Mouse (Mus musculus) forebrain, embryonic 16.5 days (tissue): Measurements from ENCODE around the gene Ifi27l2a. TPM values are rescaled to one million over a fixed set of nuclear protein-coding genes. Genes with fewer than 3 reads are reported as not detected.

Source experiments
- ATAC-seq: fragments of 200-750 bp; cut with Nextera tagmentation; 2 replicates; pipeline ENCODE4 v1.8.0; 2017; ENCODE audit warnings: mild to moderate bottlenecking, moderate library complexity
- H3K27ac ChIP-seq: fragments of 300-500 bp; sonication (generic); 2 replicates; pipeline ENCODE4 v1.5.1; 2014; ENCODE audit warnings: low read length, control low read depth
- H3K27me3 ChIP-seq: fragments of 300-500 bp; sonication (generic); replicated peaks from 2 replicates; pipeline ENCODE4 v1.6.1; 2014; ENCODE audit warnings: low read length; ENCODE audit not compliant: control insufficient read depth, insufficient read depth
- H3K36me3 ChIP-seq: fragments of 300-500 bp; sonication (generic); 2 replicates; pipeline ENCODE4 v1.6.1; 2014; ENCODE audit not compliant: control insufficient read depth, insufficient read depth
- H3K4me1 ChIP-seq: fragments of 300-500 bp; sonication (generic); replicated peaks from 2 replicates; pipeline ENCODE4 v1.6.1; 2014; ENCODE audit warnings: low read length; ENCODE audit not compliant: control insufficient read depth, insufficient read depth
- H3K4me2 ChIP-seq: fragments of 300-500 bp; sonication (generic); 2 replicates; pipeline ENCODE4 v1.6.1; 2014; ENCODE audit warnings: mild to moderate bottlenecking, low read length, control low read depth
- H3K4me3 ChIP-seq: fragments of 300-500 bp; sonication (generic); replicated peaks from 2 replicates; pipeline ENCODE4 v1.5.1; 2014; ENCODE audit warnings: mild to moderate bottlenecking, low read length, control low read depth
- H3K9ac ChIP-seq: fragments of 300-500 bp; sonication (generic); replicated peaks from 2 replicates; pipeline ENCODE4 v1.6.1; 2014; ENCODE audit warnings: low read depth, low read length, control low read depth
- H3K9me3 ChIP-seq: fragments of 300-500 bp; sonication (generic); 2 replicates; pipeline ENCODE4 v1.6.1; 2016; ENCODE audit warnings: low read length; ENCODE audit not compliant: control insufficient read depth
- WGBS: fragments of 180-500 bp; shearing (Covaris S2); extraction: QIAGEN DNeasy Blood & Tissue Kit; methylation state at CpG from one replicate; pipeline ENCODE4 v1.1.7; 2014; 5-methylcytosine and 5-hydroxymethylcytosine counted together
- polyA plus RNA-seq: library from polyadenylated mRNA; unstranded; fragments of >200 nt; fragmentation: Nextera tagmentation; extraction: Ambion mirVana; gene quantifications from 2 replicates; pipeline ENCODE4 v1.2.1, GENCODE M21; 2015

Ifi27l2a gene
- polyA plus RNA-seq, 1 experiment from 2014 or later: 1.2 TPM

DNA sequence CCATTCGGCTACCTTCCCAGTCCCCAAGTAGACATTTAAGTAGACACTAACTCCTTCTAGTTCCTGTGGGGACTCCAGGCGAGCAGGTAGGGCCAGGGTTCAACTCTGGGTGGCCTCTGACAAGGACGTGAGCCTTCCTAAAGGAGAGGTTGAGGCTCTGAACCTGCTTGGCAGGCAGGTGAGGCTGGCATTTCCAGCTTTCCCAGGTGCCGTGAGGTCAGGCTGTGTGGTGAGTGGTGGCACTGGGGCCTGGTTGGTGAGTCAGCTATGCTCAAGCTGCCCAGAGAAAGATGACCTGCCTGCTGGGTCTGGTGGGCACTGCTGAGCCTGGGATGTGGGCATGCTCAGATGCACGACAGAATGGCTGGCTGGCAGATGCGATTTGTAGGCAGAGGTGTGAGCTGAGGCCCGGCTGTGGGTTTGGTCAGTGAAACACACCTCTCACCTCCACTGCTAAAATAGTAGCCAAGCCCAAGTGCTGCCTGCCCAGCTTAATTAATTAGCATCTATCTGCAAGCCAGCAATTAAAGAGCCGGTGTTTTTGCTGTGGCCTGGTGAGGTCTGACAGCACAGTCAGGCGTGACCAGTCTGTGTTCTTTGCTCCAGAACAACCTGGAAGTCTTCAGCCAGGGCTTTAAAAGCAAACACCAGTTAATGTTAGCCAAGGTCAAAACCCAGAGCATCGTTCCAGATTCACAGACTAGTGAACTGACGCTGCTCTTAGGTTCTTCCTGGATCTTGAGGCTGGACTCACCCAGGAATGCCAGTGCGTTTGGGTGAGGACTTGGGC, 47.8 kb downstream of the Ifi27l2a start:
- no peaks in the 10 kb centered on the region for H3K36me3 ChIP-seq
- H3K27ac ChIP-seq: no peak overlapping the region
- H3K27me3 ChIP-seq: no peaks in the 10 kb centered on the region
- H3K4me2 ChIP-seq: no peak overlapping the region
- H3K9me3 ChIP-seq: no peaks in the 10 kb centered on the region
- WGBS: 79% methylated on average over 12 of the region's 12 CpGs
- no peaks in the 10 kb centered on the region for H3K4me1 ChIP-seq
- no peak overlapping the region for H3K4me3 ChIP-seq
- no peak for ATAC-seq
- H3K9ac ChIP-seq: no peak overlapping the region

DNA sequence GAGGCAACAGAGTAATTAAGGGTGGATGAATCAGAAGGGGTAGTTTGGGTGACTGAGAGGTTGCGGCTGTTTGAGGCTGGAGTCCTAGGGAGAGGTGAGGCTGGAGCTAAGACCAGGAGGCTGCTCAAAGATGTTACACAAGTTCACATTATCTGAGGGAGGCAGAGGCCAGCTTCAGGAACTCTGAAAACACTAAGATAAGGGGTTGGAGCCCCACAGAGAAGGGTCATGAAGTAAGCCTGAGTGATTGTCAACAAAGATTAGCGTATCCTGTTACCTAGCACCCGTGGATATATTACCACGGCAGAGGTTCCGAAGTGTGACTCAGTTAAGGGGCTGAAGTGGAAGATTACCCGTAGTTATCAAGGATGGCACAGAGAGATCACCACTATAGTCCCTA, 50.0 kb downstream of the Ifi27l2a start:
- 87% methylated on average over 6 of the region's 6 CpGs for WGBS
- Histone ChIP-seq H3K4me1 (peaks cover 11% of the 10 kb centered on the region), H3K9me3 (no peaks in the 10 kb centered on the region), H3K9ac (no peak overlapping the region), H3K4me3 (no peak overlapping the region), H3K27me3 (no peaks in the 10 kb centered on the region), H3K27ac (no peak overlapping the region), H3K4me2 (no peak overlapping the region), H3K36me3 (no peaks in the 10 kb centered on the region)
- ATAC-seq: no peak

Other genes starting within 250 kb of the Ifi27l2a start
- gene Prima1, start 201.5 kb downstream of the Ifi27l2a start, polyA plus RNA-seq: 0.25 TPM in 1 of 2 replicates, not detected in the other
- 2.5 and 3.0 TPM in 2 replicates for gene Fam181a, start 132.7 kb downstream of the Ifi27l2a start, polyA plus RNA-seq
- gene Asb2, start 87.7 kb downstream of the Ifi27l2a start, polyA plus RNA-seq: 0.73 and 0.77 TPM in 2 replicates
- gene Otub2, start 55.0 kb downstream of the Ifi27l2a start, polyA plus RNA-seq: 23.8 TPM in 2 replicates
- gene 9330161L09Rik, start 35.9 kb downstream of the Ifi27l2a start, polyA plus RNA-seq: 1.1 and 1.4 TPM in 2 replicates
- gene Ddx24, start 17.9 kb downstream of the Ifi27l2a start, polyA plus RNA-seq: 128 and 136 TPM in 2 replicates
- gene Ifi27, start 9.5 kb downstream of the Ifi27l2a start, polyA plus RNA-seq: 8.4 and 11.4 TPM in 2 replicates
- not detected in 2 replicates for gene Ifi27l2b, start 13.5 kb upstream of the Ifi27l2a start, polyA plus RNA-seq
- 1.7 and 2.4 TPM in 2 replicates for gene Ppp4r4, start 88.6 kb upstream of the Ifi27l2a start, polyA plus RNA-seq
- 0.14 TPM in 1 of 2 replicates, not detected in the other for gene Serpina10, start 187.8 kb upstream of the Ifi27l2a start, polyA plus RNA-seq
- gene Serpina6, start 213.5 kb upstream of the Ifi27l2a start, polyA plus RNA-seq: not detected in 2 replicates
- not detected in 2 replicates for gene Serpina16, start 232.5 kb upstream of the Ifi27l2a start, polyA plus RNA-seq